Mouse (Mus musculus): ENCODE results near the gene Dnajc3.

DNA sequence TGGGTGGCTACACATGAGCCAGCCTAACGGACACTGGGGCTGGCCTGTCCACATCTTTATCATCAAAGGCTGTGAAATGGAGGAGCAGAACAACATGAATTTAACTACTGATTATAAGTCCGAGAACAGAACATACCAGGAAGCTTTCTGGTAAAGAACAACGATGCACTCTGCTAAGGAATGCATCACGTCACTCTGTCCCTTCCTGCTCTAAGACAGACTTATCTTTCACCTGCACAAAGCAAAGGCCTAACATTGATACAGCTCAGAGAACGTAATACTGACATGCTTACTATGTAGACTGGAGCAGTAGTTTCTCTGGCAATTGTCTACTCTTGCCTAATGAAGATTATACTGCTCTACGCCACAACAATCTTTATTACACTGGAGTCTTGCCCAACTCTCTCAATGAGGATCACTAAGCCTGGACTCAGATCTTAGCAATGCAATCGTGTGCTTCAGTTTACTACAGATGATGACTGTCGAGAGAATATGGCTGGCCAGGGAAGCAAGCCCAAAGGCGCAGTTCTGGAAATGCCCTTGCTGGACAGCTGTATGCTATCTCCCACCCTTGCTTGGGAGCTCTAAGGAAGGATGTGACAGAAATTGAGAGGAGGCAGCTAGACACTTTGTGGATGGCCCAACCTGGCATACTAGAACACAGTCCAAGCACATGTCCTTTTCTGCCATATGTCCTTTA lies 57.6 kb downstream of the Dnajc3 start:
- no peak for TF ChIP-seq CHD2 (IDR thresholded peaks at IDR 0.05; ENCODE audit: low read depth, low read length)
- no peak for TF ChIP-seq MAFK (IDR thresholded peaks at IDR 0.05; ENCODE audit: insufficient read depth, low read depth, low read length)
- no peak for TF ChIP-seq HCFC1 (IDR thresholded peaks at IDR 0.05; ENCODE audit: borderline replicate concordance, insufficient read depth, low read length)
- TF ChIP-seq ZNF384 (IDR thresholded peaks at IDR 0.05; ENCODE audit: low read depth, low read length) = no peak
